Mouse (Mus musculus) forebrain, embryonic 13.5 days (tissue): Measurements from ENCODE around the gene Rundc3a. TPM values are rescaled to one million over a fixed set of nuclear protein-coding genes. Genes with fewer than 3 reads are reported as not detected.
A peak's percentile ranks its signal among the peaks of the same experiment; 100 is the strongest.

Source experiments
- ATAC-seq: fragments of 200-750 bp; cut with Nextera tagmentation; 2 replicates; pipeline ENCODE4 v1.8.0; 2017
- H3K27ac ChIP-seq: fragments of 300-500 bp; sonication (generic); 2 replicates; pipeline ENCODE4 v1.5.1; 2015; ENCODE audit warnings: inconsistent platforms, mild to moderate bottlenecking, moderate library complexity
- H3K27me3 ChIP-seq: fragments of 300-500 bp; sonication (generic); 2 replicates; pipeline ENCODE4 v1.6.1; 2015; ENCODE audit warnings: mild to moderate bottlenecking, inconsistent platforms
- H3K36me3 ChIP-seq: fragments of 300-500 bp; sonication (generic); 2 replicates; pipeline ENCODE4 v1.6.1; 2015; ENCODE audit warnings: mild to moderate bottlenecking, inconsistent platforms; ENCODE audit not compliant: poor library complexity, severe bottlenecking
- H3K4me1 ChIP-seq: fragments of 300-500 bp; sonication (generic); 2 replicates; pipeline ENCODE4 v1.6.1; 2015; ENCODE audit warnings: inconsistent platforms
- H3K4me2 ChIP-seq: fragments of 300-500 bp; sonication (generic); 2 replicates; pipeline ENCODE4 v1.6.1; 2015; ENCODE audit warnings: inconsistent platforms, mild to moderate bottlenecking, moderate library complexity
- H3K4me3 ChIP-seq: fragments of 300-500 bp; sonication (generic); 2 replicates; pipeline ENCODE4 v1.5.1; 2015; ENCODE audit warnings: mild to moderate bottlenecking, inconsistent platforms
- H3K9ac ChIP-seq: fragments of 300-500 bp; sonication (generic); 2 replicates; pipeline ENCODE4 v1.6.1; 2015; ENCODE audit warnings: mild to moderate bottlenecking, inconsistent platforms
- H3K9me3 ChIP-seq: fragments of 300-500 bp; sonication (generic); replicated peaks from 2 replicates; pipeline ENCODE4 v1.6.1; 2016; ENCODE audit warnings: inconsistent platforms
- WGBS: fragments of 180-500 bp; shearing (Covaris S2); methylation state at CpG from one replicate; pipeline ENCODE4 v1.1.7; 2015; 5-methylcytosine and 5-hydroxymethylcytosine counted together
- polyA plus RNA-seq: library from polyadenylated mRNA; unstranded; fragments of >200 nt; fragmentation: Nextera tagmentation; extraction: Ambion mirVana; gene quantifications from 2 replicates; pipeline ENCODE4 v1.2.1, GENCODE M21; 2015

Rundc3a gene
- polyA plus RNA-seq, 1 experiment from 2014 or later: 94.8 TPM

GRCm38 (mm10) chr11:102421559-102421958, 28.4 kb downstream of the Rundc3a start:
- no peak for ATAC-seq
- no peak overlapping the region for H3K4me2 ChIP-seq
- no peak overlapping the region for H3K9ac ChIP-seq
- no peaks in the 10 kb centered on the region for H3K27me3 ChIP-seq
- no peaks in the 10 kb centered on the region for H3K36me3 ChIP-seq
- H3K9me3 ChIP-seq: peaks cover 3% of the 10 kb centered on the region; the same call in 1 of the 2 replicates
- no peaks in the 10 kb centered on the region for H3K4me1 ChIP-seq
- no peak overlapping the region for H3K4me3 ChIP-seq
- H3K27ac ChIP-seq: no peak overlapping the region
- WGBS: 71% methylated on average over 8 of the region's 8 CpGs

GRCm38 (mm10) chr11:102424666-102425065, 31.5 kb downstream of the Rundc3a start:
- Histone ChIP-seq H3K4me2 (no peak overlapping the region), H3K36me3 (no peaks in the 10 kb centered on the region), H3K4me1 (peaks cover 5% of the 10 kb centered on the region), H3K27ac (no peak overlapping the region), H3K9ac (no peak overlapping the region), H3K4me3 (no peak overlapping the region), H3K9me3 (peaks cover 2% of the 10 kb centered on the region; the same call in 1 of the 2 replicates), H3K27me3 (peaks cover 11% of the 10 kb centered on the region; the same call in 1 of the 2 replicates)
- no peak for ATAC-seq
- 76% methylated on average over 6 of the region's 6 CpGs for whole genome bisulfite sequencing

GRCm38 (mm10) chr11:102425555-102426316, 32.5 kb downstream of the Rundc3a start:
- no peaks in the 10 kb centered on the region for H3K36me3 ChIP-seq
- no peak overlapping the region for H3K4me3 ChIP-seq
- no peak overlapping the region for H3K9ac ChIP-seq
- no peak overlapping the region for H3K4me2 ChIP-seq
- peaks cover 12% of the 10 kb centered on the region for H3K4me1 ChIP-seq
- ATAC-seq: no peak
- no peaks in the 10 kb centered on the region for H3K9me3 ChIP-seq
- H3K27me3 ChIP-seq: peaks cover 11% of the 10 kb centered on the region; the same call in 1 of the 2 replicates
- no peak overlapping the region for H3K27ac ChIP-seq
- WGBS: 87% methylated on average over 8 of the region's 8 CpGs

GRCm38 (mm10) chr11:102428981-102429540, 35.9 kb downstream of the Rundc3a start:
- Histone ChIP-seq H3K36me3 (no peaks in the 10 kb centered on the region; the same call in 1 of the 2 replicates), H3K9me3 (no peaks in the 10 kb centered on the region), H3K27me3 (peaks cover 11% of the 10 kb centered on the region; the same call in 1 of the 2 replicates), H3K4me2 (peak overlapping the region; percentile 93), H3K4me3 (peak overlapping the region; percentile 61; the same call in 1 of the 2 replicates), H3K27ac (no peak overlapping the region), H3K4me1 (peaks cover 27% of the 10 kb centered on the region), H3K9ac (no peak overlapping the region)
- WGBS: 73% methylated on average over 8 of the region's 8 CpGs
- no peak for ATAC-seq

- Histone ChIP-seq H3K4me1 (peaks cover 32% of the 10 kb centered on the region), H3K9me3 (no peaks in the 10 kb centered on the region), H3K27me3 (peaks cover 11% of the 10 kb centered on the region; the same call in 1 of the 2 replicates), H3K36me3 (peaks cover under 1% of the 10 kb centered on the region), H3K4me3 (peak overlapping the region; percentile 61), H3K4me2 (peak overlapping the region; percentile 93), H3K9ac (peak overlapping the region; percentile 70), H3K27ac (no peak overlapping the region)
- no peak for ATAC-seq
- WGBS: 48% methylated on average over 3 of the region's 3 CpGs
Observed at GRCm38 (mm10) chr11:102429551-102429950, 36.3 kb downstream of the Rundc3a start.

GRCm38 (mm10) chr11:102430121-102431017, 37.2 kb downstream of the Rundc3a start, which contains the start of gene Grn:
TSS of gene Grn (plus strand) at chr11:102430315.
- H3K36me3 ChIP-seq: peaks cover 9% of the 10 kb centered on the region
- H3K27me3 ChIP-seq: peaks cover 11% of the 10 kb centered on the region; the same call in 1 of the 2 replicates
- peak within 1 kb of the TSS; percentile 70 for H3K9ac ChIP-seq
- peak within 1 kb of the TSS; percentile 68 for H3K27ac ChIP-seq
- H3K4me2 ChIP-seq: peak within 1 kb of the TSS; percentile 93
- peak; percentile 93 for ATAC-seq
- peaks cover 32% of the 10 kb centered on the region for H3K4me1 ChIP-seq
- 0% methylated on average over 29 of the region's 29 CpGs for WGBS
- no peaks in the 10 kb centered on the region for H3K9me3 ChIP-seq
- H3K4me3 ChIP-seq: peak within 1 kb of the TSS; percentile 61

- 0% methylated on average over 7 of the region's 7 CpGs for WGBS
- peaks cover 34% of the 10 kb centered on the region for H3K4me1 ChIP-seq
- H3K36me3 ChIP-seq: peaks cover 17% of the 10 kb centered on the region
- ATAC-seq: peak; percentile 52
- H3K27me3 ChIP-seq: peaks cover 11% of the 10 kb centered on the region; the same call in 1 of the 2 replicates
- H3K27ac ChIP-seq: peak overlapping the region; percentile 68
- H3K4me3 ChIP-seq: peak overlapping the region; percentile 61
- H3K9me3 ChIP-seq: no peaks in the 10 kb centered on the region
- peak overlapping the region; percentile 93 for H3K4me2 ChIP-seq
- H3K9ac ChIP-seq: peak overlapping the region; percentile 66
Observed at GRCm38 (mm10) chr11:102431018-102431645, 37.9 kb downstream of the Rundc3a start.

GRCm38 (mm10) chr11:102431728-102432114, 38.5 kb downstream of the Rundc3a start:
- H3K9me3 ChIP-seq: no peaks in the 10 kb centered on the region
- no peak for ATAC-seq
- H3K4me3 ChIP-seq: no peak overlapping the region
- 0 out of 2 replicates have a peak overlapping the region, but pooled peaks have one; percentile 7 for H3K4me2 ChIP-seq
- H3K36me3 ChIP-seq: peaks cover 22% of the 10 kb centered on the region
- H3K27me3 ChIP-seq: peaks cover 11% of the 10 kb centered on the region; the same call in 1 of the 2 replicates
- H3K9ac ChIP-seq: no peak overlapping the region
- peaks cover 38% of the 10 kb centered on the region for H3K4me1 ChIP-seq
- 76% methylated on average over 3 of the region's 3 CpGs for WGBS
- no peak overlapping the region for H3K27ac ChIP-seq

GRCm38 (mm10) chr11:102432115-102432843, 39.1 kb downstream of the Rundc3a start:
- 0 out of 2 replicates have a peak overlapping the region, but pooled peaks have one; percentile 16 for H3K9ac ChIP-seq
- peaks cover 7% of the 10 kb centered on the region; the same call in 1 of the 2 replicates for H3K27me3 ChIP-seq
- no peak overlapping the region for H3K27ac ChIP-seq
- no peak overlapping the region for H3K4me3 ChIP-seq
- peaks cover 26% of the 10 kb centered on the region for H3K36me3 ChIP-seq
- no peak for ATAC-seq
- peaks cover 43% of the 10 kb centered on the region for H3K4me1 ChIP-seq
- no peaks in the 10 kb centered on the region for H3K9me3 ChIP-seq
- H3K4me2 ChIP-seq: 0 out of 2 replicates have a peak overlapping the region, but pooled peaks have one; percentile 7
- WGBS: 72% methylated on average over 16 of the region's 16 CpGs

GRCm38 (mm10) chr11:102432896-102433295, 39.7 kb downstream of the Rundc3a start:
- H3K27me3 ChIP-seq: peaks cover 7% of the 10 kb centered on the region; the same call in 1 of the 2 replicates
- peak overlapping the region; percentile 16; the same call in 1 of the 2 replicates for H3K9ac ChIP-seq
- ATAC-seq: no peak
- H3K4me2 ChIP-seq: no peak overlapping the region
- H3K36me3 ChIP-seq: peaks cover 32% of the 10 kb centered on the region
- peaks cover 49% of the 10 kb centered on the region for H3K4me1 ChIP-seq
- H3K9me3 ChIP-seq: no peaks in the 10 kb centered on the region
- H3K4me3 ChIP-seq: no peak overlapping the region
- 93% methylated on average over 6 of the region's 6 CpGs for WGBS
- no peak overlapping the region for H3K27ac ChIP-seq
